Mouse (Mus musculus) heart, embryonic 16.5 days (tissue): ENCODE measurements around the gene Yy1. TPM values are rescaled to one million over a fixed set of nuclear protein-coding genes. Genes with fewer than 3 reads are reported as not detected.
A peak's percentile ranks its signal among the peaks of the same experiment; 100 is the strongest.
"Not testable (repeated sequence)": the region's sequence is repeated elsewhere in the genome, so short reads cannot be mapped to it uniquely, and the experiment has no call there.

Experiments used
- ATAC-seq: fragments of 200-750 bp; cut with Nextera tagmentation; replicated peaks from 2 replicates; pipeline ENCODE4 v1.8.0; 2017; ENCODE audit warnings: moderate number of reproducible peaks; ENCODE audit not compliant: insufficient read depth, low FRiP score; ENCODE audit errors: extremely low read depth
- H3K27ac ChIP-seq: fragments of 300-500 bp; sonication (generic); 2 replicates; pipeline ENCODE4 v1.5.1; 2014; ENCODE audit warnings: mild to moderate bottlenecking, low read length, control low read depth, moderate library complexity
- H3K27me3 ChIP-seq: fragments of 300-500 bp; sonication (generic); 2 replicates; pipeline ENCODE4 v1.6.1; 2014; ENCODE audit warnings: low read length, mixed read lengths; ENCODE audit not compliant: control insufficient read depth, insufficient read depth
- H3K36me3 ChIP-seq: fragments of 300-500 bp; sonication (generic); 2 replicates; pipeline ENCODE4 v1.6.1; 2014; ENCODE audit not compliant: control insufficient read depth, insufficient read depth
- H3K4me1 ChIP-seq: fragments of 300-500 bp; sonication (generic); 2 replicates; pipeline ENCODE4 v1.6.1; 2014; ENCODE audit warnings: low read length, mixed read lengths; ENCODE audit not compliant: control insufficient read depth, insufficient read depth
- H3K4me2 ChIP-seq: fragments of 300-500 bp; sonication (generic); 2 replicates; pipeline ENCODE4 v1.6.1; 2014; ENCODE audit warnings: low read depth, mild to moderate bottlenecking, control low read depth, low read length
- H3K4me3 ChIP-seq: fragments of 300-500 bp; sonication (generic); 2 replicates; pipeline ENCODE4 v1.5.1; 2014; ENCODE audit warnings: mild to moderate bottlenecking, control low read depth, low read length
- H3K9ac ChIP-seq: fragments of 300-500 bp; sonication (generic); 2 replicates; pipeline ENCODE4 v1.6.1; 2014; ENCODE audit warnings: low read length, control low read depth
- H3K9me3 ChIP-seq: fragments of 300-500 bp; sonication (generic); replicated peaks from 2 replicates; pipeline ENCODE4 v1.6.1; 2016; ENCODE audit warnings: low read length; ENCODE audit not compliant: control insufficient read depth
- WGBS: fragments of 180-500 bp; shearing (Covaris S2); extraction: QIAGEN DNeasy Blood & Tissue Kit; methylation state at CpG from one replicate; pipeline ENCODE4 v1.1.7; 2014; 5-methylcytosine and 5-hydroxymethylcytosine counted together
- polyA plus RNA-seq: library from polyadenylated mRNA; unstranded; fragments of >200 nt; fragmentation: Nextera tagmentation; extraction: Ambion mirVana; gene quantifications from 2 replicates; pipeline ENCODE4 v1.2.1, GENCODE M21; 2015

Gene Yy1
- polyA plus RNA-seq, 1 experiment from 2014 or later = 12.5 TPM

DNA sequence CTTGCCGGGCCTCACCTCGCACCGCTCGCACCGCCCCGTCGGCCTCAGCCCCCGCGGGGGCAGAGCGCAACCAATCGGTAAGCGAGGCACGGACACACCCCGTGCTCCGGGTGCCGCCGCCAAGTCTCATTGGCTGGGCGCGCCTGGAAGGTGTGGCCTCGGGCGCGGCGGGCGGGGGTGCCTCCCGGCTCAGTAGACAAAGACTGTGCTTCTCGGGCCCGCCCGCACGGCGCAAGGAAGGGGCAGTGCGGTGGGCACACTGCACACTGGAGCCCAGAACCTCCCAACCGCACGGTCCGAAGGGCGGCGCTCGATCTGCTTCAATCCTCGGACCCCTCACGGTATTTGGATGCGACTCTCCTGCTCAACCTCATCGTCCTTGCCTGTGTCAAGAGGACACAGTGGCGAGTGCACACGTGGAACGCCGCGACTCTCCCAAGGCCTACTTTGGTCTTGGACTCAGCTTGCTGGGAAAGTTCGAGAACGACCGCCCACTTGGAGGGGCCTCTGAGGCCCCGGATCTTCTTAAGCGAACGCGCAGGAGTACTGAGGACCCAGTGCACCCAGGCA, 43.2 kb downstream of the Yy1 start, which contains the start of the genes Slc25a29 and Slc25a47:
Gene Slc25a29 (minus strand): TSS at position 44 of the 570 bp plus-strand sequence.
Gene Slc25a47 (plus strand): TSS at position 207 of the 570 bp plus-strand sequence.
- no peaks in the 10 kb centered on the region for H3K27me3 ChIP-seq
- under 1% methylated on average over 53 of the region's 53 CpGs for WGBS
- H3K9ac ChIP-seq = peak within 1 kb of the TSS; percentile 87
- peaks cover 23% of the 10 kb centered on the region for H3K4me1 ChIP-seq
- peak within 1 kb of the TSS; percentile 99 for H3K4me2 ChIP-seq
- peak within 1 kb of the TSS; percentile 85 for H3K27ac ChIP-seq
- ATAC-seq = peak; percentile 99
- 0 out of 2 replicates have a peak, but pooled peaks cover 2% of the 10 kb centered on the region for H3K36me3 ChIP-seq
- peak within 1 kb of the TSS; percentile 78 for H3K4me3 ChIP-seq
- H3K9me3 ChIP-seq = no peaks in the 10 kb centered on the region

DNA sequence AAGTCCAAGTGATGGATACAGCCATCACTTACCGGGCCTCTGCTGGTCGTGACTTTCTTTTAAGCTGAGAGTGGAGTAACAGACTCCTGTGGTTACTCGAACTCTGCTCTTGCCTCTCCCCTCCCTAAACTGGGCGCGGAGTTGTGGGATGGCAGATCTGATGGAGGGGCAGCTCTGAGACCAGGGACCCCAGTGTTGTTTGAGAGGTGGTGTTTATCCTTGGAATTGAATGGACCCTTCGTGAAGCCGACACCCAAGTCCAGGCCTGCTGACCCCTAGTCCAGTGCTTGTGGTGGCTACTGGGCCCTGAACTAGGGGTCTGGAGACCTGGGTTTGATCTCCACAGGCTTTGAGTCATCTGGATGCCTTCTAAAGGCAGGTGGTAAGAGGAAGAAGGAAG, 43.9 kb downstream of the Yy1 start:
- H3K27me3 ChIP-seq = no peaks in the 10 kb centered on the region
- H3K9me3 ChIP-seq = no peaks in the 10 kb centered on the region
- no peak overlapping the region for H3K27ac ChIP-seq
- WGBS = 45% methylated on average over 7 of the region's 7 CpGs
- H3K36me3 ChIP-seq = peaks cover 4% of the 10 kb centered on the region; the same call in 1 of the 2 replicates
- H3K4me1 ChIP-seq = peaks cover 23% of the 10 kb centered on the region
- peak overlapping the region; percentile 78 for H3K4me3 ChIP-seq
- H3K9ac ChIP-seq = peak overlapping the region; percentile 87
- no peak for ATAC-seq
- peak overlapping the region; percentile 81 for H3K4me2 ChIP-seq

DNA sequence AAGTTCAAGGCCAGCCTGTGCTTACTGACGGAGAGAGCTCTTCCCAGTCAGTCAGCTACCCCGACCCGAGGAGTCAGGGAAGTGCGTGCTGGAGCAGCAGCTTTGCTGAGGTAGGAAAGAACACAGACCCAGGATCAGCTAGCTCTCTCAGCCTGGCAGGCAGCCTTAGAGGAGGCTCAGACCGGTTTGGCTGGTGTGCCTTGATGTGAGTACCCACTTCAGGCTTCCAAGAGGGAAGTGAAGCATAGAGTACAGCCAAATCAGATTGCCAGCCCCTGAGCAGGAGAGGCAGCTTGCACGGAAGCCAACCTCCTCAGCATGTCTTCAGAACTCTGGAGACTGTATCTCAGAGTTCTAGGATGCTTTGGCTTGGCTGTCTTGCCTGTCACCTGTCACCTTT, 48.4 kb downstream of the Yy1 start:
- H3K4me1 ChIP-seq = peaks cover 16% of the 10 kb centered on the region
- peaks cover 23% of the 10 kb centered on the region for H3K36me3 ChIP-seq
- no peak for ATAC-seq
- H3K9ac ChIP-seq = no peak overlapping the region
- no peak overlapping the region for H3K4me3 ChIP-seq
- no peak overlapping the region for H3K4me2 ChIP-seq
- no peaks in the 10 kb centered on the region for H3K27me3 ChIP-seq
- H3K27ac ChIP-seq = no peak overlapping the region
- H3K9me3 ChIP-seq = no peaks in the 10 kb centered on the region
- 84% methylated on average over 6 of the region's 6 CpGs for WGBS

DNA sequence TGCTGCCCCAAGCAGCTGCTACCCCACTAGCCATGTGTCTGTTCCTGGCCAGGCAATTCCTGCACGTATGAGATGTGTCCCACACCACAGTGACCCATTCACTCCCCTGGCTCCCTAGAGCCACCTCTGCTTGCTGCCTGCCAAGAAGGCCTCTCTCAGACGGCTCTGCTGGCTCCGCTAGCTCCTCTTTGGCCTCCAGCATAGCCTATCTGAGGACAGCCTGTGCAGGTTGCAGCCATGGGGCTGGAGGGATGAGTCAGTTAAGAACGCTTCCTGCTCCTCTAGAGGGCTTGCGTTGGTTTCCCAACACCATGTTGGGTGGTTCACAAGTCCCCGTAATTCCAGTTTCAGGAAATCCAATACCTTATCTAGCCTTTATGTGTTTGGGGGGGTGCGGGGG, 49.9 kb downstream of the Yy1 start:
- no peaks in the 10 kb centered on the region for H3K27me3 ChIP-seq
- no peaks in the 10 kb centered on the region for H3K9me3 ChIP-seq
- no peak overlapping the region for H3K9ac ChIP-seq
- peaks cover 23% of the 10 kb centered on the region for H3K36me3 ChIP-seq
- 84% methylated on average over 7 of the region's 7 CpGs for WGBS
- no peak for ATAC-seq
- no peak overlapping the region for H3K27ac ChIP-seq
- peaks cover 5% of the 10 kb centered on the region for H3K4me1 ChIP-seq
- no peak overlapping the region for H3K4me2 ChIP-seq
- no peak overlapping the region for H3K4me3 ChIP-seq

DNA sequence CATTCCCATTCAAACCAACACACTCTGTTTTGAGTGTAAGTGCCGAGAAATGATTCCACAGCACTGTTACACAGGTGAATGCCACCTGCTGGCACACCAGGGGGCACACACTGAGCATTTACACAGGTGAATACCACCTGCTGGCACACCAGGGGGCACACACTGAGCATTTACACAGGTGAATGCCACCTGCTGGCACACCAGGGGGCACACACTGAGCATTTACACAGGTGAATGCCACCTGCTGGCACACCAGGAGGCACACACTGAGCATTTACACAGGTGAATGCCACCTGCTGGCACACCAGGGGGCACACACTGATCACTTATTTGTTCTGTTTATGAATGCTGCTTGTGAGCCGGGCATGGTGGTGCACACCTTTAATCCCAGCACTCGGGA, 55.3 kb downstream of the Yy1 start:
- not testable (repeated sequence) for H3K27ac ChIP-seq, H3K9ac ChIP-seq, ATAC-seq, H3K4me1 ChIP-seq, H3K4me3 ChIP-seq, H3K9me3 ChIP-seq, H3K4me2 ChIP-seq, H3K27me3 ChIP-seq
- whole genome bisulfite sequencing = 84% methylated on average over 3 of the region's 3 CpGs
- peaks cover 15% of the 10 kb centered on the region for H3K36me3 ChIP-seq

DNA sequence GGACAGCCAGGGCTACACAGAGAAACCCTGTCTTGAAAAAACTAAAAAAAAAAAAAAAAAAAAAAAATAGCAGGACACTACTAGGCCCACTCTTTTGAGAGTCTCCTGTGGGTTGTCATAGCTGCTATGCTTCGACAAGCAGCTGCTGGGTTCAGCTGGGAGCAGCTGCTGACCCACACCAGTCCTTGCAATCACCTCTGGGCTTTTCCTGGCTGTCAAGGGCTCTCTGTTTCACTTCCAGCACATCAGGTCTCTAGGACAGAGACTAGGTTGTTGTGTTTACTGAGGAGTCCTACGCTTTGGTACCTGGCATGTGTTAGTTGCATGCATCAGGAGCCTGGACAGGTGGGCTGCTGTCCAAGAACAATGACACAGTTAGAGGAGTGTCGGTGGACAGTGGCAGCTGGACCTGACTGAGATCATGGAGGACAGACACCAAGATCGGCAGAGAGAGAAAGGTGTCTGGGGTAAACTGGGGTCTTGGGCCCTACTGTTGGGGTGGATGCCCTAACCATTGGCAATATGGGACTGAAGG, 56.8 kb downstream of the Yy1 start:
- Histone ChIP-seq H3K4me3 (no peak overlapping the region), H3K27ac (no peak overlapping the region), H3K36me3 (peaks cover 9% of the 10 kb centered on the region), H3K4me2 (no peak overlapping the region), H3K9me3 (no peaks in the 10 kb centered on the region), H3K4me1 (no peaks in the 10 kb centered on the region), H3K27me3 (no peaks in the 10 kb centered on the region), H3K9ac (no peak overlapping the region)
- 69% methylated on average over 4 of the region's 4 CpGs for WGBS
- no peak for ATAC-seq

DNA sequence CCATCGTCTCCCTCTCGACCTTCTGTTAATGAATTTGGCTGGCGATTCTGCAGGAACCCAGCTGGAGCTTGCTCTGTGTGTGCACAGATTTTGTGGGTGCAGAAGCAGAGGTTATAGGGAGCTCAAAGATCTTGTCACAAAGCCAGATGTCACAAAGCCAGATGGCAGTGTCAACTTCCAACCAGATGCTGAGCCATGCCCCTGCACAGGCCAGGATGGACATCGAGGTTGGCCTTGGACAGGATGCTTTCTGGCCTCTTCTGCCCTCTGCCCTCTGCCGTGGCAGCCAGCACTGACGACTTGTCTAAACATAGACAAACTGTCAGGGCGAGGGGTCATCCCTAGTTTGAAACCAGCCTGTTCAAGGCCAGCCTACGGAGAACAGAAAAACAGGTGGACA, 57.4 kb downstream of the Yy1 start:
- no peak overlapping the region for H3K4me3 ChIP-seq
- ATAC-seq = no peak
- H3K27me3 ChIP-seq = no peaks in the 10 kb centered on the region
- WGBS = 59% methylated on average over 8 of the region's 8 CpGs
- no peak overlapping the region for H3K9ac ChIP-seq
- H3K27ac ChIP-seq = no peak overlapping the region
- H3K36me3 ChIP-seq = peaks cover 6% of the 10 kb centered on the region; the same call in 1 of the 2 replicates
- H3K4me2 ChIP-seq = no peak overlapping the region
- H3K9me3 ChIP-seq = no peaks in the 10 kb centered on the region
- H3K4me1 ChIP-seq = no peaks in the 10 kb centered on the region

DNA sequence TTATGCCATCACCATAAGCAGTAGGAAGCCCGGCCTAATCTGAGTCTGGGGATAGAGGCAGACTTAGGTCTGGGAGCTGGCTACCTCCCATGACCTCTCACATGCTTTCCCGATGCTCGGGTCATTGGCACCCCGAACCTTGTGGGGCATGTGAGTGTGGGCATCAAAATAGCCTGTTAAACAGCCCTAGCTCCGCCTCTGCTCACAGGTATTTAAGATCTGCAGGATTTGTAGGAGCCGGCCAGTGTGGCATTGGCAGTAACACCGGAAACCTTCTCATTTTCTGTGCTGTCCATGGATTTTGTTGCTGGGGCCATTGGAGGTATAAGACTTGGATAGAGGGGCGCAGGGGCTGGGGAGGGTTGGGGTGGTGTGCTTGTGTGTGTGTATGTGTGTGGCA, 58.1 kb downstream of the Yy1 start:
- no peaks in the 10 kb centered on the region for H3K36me3 ChIP-seq
- WGBS = 86% methylated on average over 8 of the region's 8 CpGs
- H3K27ac ChIP-seq = no peak overlapping the region

DNA sequence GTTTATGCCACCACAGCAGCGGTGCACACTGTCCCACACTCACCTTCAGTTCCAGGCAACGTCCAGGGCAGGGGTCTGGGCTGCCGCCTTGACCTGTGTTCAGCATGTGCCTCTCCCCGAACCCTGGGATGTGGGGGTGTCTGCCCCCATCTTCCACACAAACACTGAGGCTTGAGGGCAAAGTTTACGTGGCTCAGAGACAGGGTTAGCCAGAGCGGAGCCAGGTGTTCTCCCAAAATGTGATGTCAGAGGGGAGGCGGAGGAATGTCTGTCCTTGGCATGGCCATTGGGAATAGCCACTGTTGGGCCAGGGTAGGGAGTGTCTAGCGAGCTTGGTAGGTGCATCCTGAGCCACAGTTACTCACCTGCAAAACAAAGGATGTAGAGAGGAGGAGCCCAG, 60.0 kb downstream of the Yy1 start:
- H3K27ac ChIP-seq = no peak overlapping the region
- H3K9ac ChIP-seq = no peak overlapping the region
- H3K4me3 ChIP-seq = no peak overlapping the region
- H3K4me2 ChIP-seq = no peak overlapping the region
- no peaks in the 10 kb centered on the region for H3K27me3 ChIP-seq
- no peaks in the 10 kb centered on the region for H3K9me3 ChIP-seq
- no peaks in the 10 kb centered on the region for H3K36me3 ChIP-seq
- H3K4me1 ChIP-seq = no peaks in the 10 kb centered on the region
- 88% methylated on average over 8 of the region's 8 CpGs for WGBS
- ATAC-seq = no peak

More for the DNA sequence above, 58.1 kb downstream of the Yy1 start:
- H3K4me1 ChIP-seq = no peaks in the 10 kb centered on the region
- no peak overlapping the region for H3K4me2 ChIP-seq
- H3K27me3 ChIP-seq = no peaks in the 10 kb centered on the region
- no peak overlapping the region for H3K9ac ChIP-seq
- H3K4me3 ChIP-seq = no peak overlapping the region
- no peak for ATAC-seq
- H3K9me3 ChIP-seq = no peaks in the 10 kb centered on the region
